Mouse (Mus musculus): ENCODE data around the gene Gramd4.
A peak's percentile ranks its signal among the peaks of the same experiment; 100 is the strongest.
"Not testable (repeated sequence)": the region's sequence is repeated elsewhere in the genome, so short reads cannot be mapped to it uniquely, and the experiment has no call there.

Gene Gramd4

GRCm38 (mm10) chr15:86113342-86113710, 55.8 kb downstream of the Gramd4 start:
- no peak for DNase-seq (ENCODE audit: low spot score in 2 of 2)

GRCm38 (mm10) chr15:86116421-86116820, 58.9 kb downstream of the Gramd4 start:
- DNase-seq (ENCODE audit: low spot score in 2 of 2), result no peak

DNA sequence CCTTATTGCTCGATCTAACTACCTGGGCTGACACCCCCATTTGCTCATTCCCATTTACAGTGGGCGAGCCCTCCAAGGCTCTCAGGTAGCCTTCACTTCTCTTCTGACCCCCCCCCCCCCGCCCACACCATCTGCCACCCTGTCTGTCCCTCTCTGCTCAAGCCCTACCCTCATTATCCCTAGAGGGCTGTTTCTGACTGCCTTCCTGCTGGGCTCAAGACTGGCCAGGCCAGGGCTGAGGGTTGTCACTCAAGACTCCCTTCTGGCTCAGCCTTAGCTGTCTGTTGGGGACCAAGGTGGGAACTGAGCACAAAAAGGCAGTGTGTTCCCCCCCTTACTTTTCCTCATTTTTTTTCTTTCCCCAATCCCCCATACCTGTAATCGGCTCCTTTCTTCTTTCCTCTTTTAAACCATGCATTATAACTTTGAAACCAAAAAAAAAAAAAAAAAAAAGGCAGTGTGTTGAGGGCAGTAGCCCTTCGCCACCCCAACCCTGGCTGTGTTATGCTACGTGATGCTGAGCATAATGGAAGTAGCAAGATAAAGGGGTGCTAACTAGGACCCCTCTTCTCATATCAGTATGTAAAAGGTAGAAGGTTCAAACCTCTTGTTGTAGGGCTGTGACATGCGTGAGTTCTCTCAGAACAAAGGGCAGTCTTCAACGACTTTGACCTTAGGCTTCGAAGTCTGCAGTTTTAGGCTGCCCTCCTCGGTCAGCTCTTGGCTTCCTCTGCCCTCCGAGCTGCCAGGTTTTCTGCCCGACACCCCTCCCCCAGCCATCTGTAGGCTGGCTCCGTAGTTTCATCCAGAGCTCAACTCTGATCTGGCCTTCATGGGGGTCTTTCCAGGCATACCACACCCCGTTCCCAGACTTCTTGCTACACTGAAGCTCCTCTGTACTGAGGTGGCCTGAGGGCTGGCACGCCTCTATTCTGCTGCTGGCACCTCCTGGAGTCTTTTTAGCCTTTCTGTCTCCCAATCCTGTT, 59.9 kb downstream of the Gramd4 start:
- no peak for DNase-seq (ENCODE audit: low spot score in 2 of 2)

GRCm38 (mm10) chr15:86119186-86119585, 61.7 kb downstream of the Gramd4 start:
- DNase-seq (ENCODE audit: low spot score in 2 of 2), result no peak

GRCm38 (mm10) chr15:86122261-86122949, 64.9 kb downstream of the Gramd4 start:
- DNase-seq (ENCODE audit: low spot score in 2 of 2), result no peak

DNA sequence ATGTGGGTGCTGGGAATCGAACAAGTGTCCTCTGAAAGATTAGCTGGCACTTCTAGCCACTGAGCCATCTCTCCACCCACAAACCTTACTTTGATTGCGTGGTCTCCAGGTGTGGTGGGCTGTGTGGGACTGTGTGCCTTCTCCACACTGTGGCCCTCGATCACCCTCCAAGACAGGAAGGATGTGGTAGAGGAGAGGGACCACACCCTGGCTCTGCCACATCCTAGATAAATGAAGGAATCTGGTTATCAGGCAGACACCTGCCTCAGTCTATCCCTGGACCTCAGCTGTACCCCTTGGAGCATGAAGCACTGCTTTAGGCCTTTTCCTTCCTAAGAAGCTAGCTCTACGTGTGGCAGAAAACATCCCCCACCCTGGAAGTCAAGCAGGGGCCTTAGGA, 65.9 kb downstream of the Gramd4 start:
- no peak for DNase-seq (ENCODE audit: low spot score in 2 of 2)

DNA sequence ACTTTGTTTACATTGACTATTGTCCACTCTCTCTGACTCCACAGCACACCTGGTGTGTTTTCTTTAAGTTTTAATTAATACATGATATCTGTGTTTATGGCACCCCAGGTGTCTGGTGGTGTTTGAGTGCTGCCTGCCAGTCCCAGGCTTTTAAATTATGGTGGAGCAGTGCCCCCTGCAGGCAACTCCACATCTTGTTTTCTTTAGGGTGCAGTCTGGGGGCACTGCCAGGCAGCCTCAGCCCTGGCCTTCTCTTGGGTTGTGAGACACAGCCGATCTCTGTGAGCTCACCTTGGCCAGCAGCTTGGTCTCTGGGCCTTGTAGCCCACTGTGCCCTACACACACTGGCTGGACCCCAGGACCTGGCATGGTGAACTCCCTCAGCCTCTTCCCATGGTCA, 66.9 kb downstream of the Gramd4 start:
- DNase-seq (ENCODE audit: low spot score in 2 of 2), result no peak

- no peak for DNase-seq (ENCODE audit: low spot score in 2 of 2)
Observed at GRCm38 (mm10) chr15:86129036-86129435, 71.5 kb downstream of the Gramd4 start.

GRCm38 (mm10) chr15:86130657-86131056, 73.2 kb downstream of the Gramd4 start:
- DNase-seq (ENCODE audit: low spot score in 2 of 2), result no peak

DNA sequence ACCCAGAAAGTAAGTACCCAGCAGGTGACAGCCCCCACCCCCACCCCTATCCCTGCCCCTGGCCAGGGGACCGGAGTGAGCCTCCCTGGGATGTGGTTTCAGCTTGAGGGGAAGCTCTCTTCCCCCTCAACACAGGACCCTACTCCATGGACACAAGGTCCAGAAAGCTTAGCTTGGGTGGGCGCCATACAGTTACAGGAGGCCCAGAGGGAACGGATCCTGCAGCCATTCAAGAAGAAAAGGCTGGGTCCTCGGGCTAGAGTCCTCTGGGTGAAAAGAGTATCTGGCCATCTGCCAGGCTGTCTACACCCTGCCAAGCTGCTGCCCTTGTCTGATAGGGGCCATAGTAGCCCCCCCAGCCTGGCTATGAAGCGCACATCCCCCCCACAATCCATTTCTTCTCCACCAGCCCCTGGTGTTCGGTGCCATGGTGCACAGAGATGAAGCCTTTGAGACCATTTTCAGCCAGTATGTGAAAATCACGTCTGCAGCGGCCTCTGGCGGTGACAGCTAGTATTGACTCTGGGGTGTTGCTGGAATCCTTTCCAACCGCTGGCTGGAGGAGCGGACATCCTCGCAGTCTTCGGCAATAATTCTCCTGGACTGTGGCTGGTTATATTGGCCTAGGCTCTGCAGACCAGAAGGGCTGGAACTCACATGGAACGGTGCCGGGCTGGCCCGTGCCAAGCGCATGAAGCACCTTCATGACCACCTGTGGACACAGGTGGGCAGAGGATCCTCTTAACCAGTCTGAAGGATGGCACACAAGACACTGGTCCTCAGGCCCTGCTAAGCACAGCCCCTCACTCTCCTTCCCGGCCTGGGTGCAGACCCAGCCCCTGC, 77.7 kb downstream of the Gramd4 start:
- DNase-seq (ENCODE audit: low spot score in 2 of 2), result peak; percentile 57 to 78

DNA sequence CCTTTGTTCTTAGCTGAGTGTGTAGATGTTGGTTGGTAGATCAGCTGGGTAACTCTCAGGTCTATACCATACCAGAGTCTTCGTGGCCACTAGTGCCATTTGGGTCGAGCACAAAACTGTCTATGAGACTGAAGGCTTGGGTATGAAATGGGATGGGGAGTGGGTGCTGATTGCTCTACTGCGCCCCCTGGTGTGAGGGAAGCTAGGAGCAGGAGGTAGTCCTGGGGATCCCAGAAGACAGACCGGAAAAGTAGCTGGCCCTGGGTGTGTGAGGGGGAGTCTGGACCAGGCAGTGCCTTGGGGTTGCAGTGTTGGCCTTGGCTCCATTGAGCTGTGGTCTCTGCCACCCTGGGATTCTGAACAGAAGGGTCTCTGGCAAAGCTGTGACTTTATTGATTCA, 80.1 kb downstream of the Gramd4 start:
- no peak for DNase-seq (ENCODE audit: low spot score in 2 of 2)

GRCm38 (mm10) chr15:86140323-86140722, 82.8 kb downstream of the Gramd4 start:
- DNase-seq (ENCODE audit: low spot score in 2 of 2), result no peak

DNA sequence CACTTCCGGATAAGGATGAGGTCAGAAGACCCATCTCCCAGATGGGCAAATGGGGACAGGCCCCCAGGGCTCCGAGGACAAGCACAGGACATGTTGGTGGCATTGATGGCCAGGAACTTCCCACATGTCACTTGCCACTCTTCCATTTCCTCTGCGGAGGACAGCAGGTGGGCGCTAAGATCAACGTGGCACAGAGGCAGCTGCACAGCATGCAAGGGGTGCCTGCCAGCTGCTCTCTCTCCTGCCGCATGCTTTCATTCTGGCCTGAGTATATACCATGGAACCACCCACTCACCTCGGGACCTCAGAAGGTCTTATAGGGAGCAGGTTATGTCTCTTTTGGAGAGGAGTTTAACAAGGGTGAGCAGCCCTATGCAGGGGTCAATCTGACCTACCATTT, 87.1 kb downstream of the Gramd4 start:
- DNase-seq (ENCODE audit: low spot score in 2 of 2), result no peak

GRCm38 (mm10) chr15:86145046-86145445, 87.6 kb downstream of the Gramd4 start:
- DNase-seq (ENCODE audit: low spot score in 2 of 2), result no peak

DNA sequence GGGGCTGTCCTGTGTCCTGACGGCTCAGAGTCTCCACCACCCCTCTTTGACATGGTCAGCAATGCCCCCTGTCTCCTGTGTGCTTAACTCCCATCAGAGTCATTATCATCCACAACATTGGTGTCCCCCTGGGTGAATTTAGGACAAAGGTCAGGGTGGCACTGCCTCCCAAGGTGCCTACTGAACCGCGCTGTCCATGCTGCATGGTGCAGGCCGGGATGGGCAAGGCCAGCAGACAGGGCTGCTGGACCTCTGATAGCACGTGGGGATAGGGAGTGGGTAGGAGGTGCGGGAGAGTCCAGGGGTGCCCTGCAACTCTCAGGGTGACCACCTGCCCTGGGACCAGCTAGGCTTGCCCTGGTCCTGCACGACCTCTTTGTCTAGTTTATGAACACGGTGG, 89.4 kb downstream of the Gramd4 start:
- DNase-seq (ENCODE audit: low spot score in 2 of 2), result no peak

DNA sequence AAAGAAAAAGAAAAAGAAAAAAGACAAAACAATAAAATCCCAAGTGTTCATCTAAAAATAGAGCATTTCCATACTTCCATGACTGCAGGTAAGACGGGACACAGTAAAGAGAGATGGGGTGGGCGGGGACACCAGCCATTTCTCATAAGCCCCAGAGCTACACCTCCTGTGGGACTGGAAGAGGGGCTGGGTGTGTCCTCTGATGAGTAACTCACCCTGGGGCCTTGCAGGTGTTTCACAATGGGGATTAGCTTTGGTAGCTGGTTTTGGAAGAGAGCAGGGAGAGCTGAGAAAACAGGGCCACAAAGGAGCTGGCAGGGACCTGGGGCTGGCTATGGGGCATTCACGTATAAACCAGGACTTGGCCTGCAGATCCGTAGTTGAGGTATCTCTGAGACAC, 93.1 kb downstream of the Gramd4 start:
- no peak for DNase-seq (ENCODE audit: low spot score in 2 of 2)

DNA sequence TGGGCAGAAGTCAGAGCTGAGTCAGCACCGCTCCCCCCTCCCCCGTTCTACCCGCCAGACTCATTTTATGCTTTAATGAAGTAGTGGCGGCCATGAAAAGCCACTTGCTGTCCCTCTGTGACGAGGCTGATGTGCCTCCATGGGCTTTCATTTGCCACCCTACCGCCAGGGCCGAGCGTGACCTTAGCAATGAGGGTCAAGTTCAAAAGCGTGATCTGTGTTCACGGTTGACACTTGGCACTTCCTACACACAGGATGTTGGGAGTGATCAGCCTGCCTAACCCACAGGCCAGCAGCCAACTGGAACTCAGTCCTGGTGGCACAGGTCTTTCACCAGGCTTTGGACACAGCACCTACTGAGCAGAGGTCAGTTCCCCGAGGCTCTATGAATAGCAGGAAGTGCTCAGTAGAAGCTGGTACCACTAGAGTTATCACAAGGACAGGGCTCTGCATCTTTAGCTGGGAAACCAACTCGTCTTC, 96.0 kb downstream of the Gramd4 start:
- DNase-seq (ENCODE audit: low spot score in 2 of 2), result no peak

- no peak for DNase-seq (ENCODE audit: low spot score in 2 of 2)
Observed at GRCm38 (mm10) chr15:86156492-86156891, 99.0 kb downstream of the Gramd4 start.

- DNase-seq (ENCODE audit: low spot score in 2 of 2), result no peak
Observed at GRCm38 (mm10) chr15:86159093-86159492, 101.6 kb downstream of the Gramd4 start.

- DNase-seq (ENCODE audit: low spot score in 2 of 2), result no peak
Observed at GRCm38 (mm10) chr15:86159719-86160118, 102.2 kb downstream of the Gramd4 start.

GRCm38 (mm10) chr15:86160906-86161305, 103.4 kb downstream of the Gramd4 start:
- DNase-seq (ENCODE audit: low spot score in 2 of 2), result no peak

DNA sequence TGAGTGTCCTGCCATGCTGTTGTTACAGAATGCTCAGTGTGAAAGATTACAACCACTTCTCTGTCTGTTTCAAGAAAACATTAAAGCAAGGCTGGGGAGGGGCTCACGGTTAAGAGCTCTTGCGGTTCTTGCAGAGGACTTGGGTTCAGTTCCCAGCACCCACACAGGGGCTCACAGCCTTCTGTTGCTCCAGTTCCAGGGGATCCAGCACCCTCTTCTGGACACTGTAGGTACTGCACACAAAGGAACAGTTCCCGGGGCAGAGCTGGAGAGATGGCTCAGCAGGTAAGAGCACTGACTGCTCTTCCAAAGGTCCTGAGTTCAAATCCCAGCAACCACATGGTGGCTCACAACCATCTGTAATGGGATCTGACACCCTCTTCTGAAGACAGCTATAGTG, 104.3 kb downstream of the Gramd4 start:
- DNase-seq (ENCODE audit: low spot score in 2 of 2), result not testable (repeated sequence)
